Mouse (Mus musculus) left cerebral cortex, postnatal 25 days (tissue): ENCODE measurements around the gene Ddc. TPM values are rescaled to one million over a fixed set of nuclear protein-coding genes. Genes with fewer than 3 reads are reported as not detected.

Experiments used
- DNase-seq, 2 experiments: peaks; one replicate each; pipeline ENCODE4 v3.0.0; 2022; ENCODE audit warnings: low spot score in 2 of 2, mixed read lengths in 1 of 2
- intact Hi-C: fragments of 180-260 bp; cut with DNase I; formaldehyde crosslinking; loops from one replicate; pipeline ENCODE4 v1.15.1; 2025
- total RNA-seq, 2 experiments: library from RNA; stranded (reverse); gene quantifications; 2 replicates each; pipeline ENCODE4 v1.2.3; 2021

Gene Ddc
- total RNA-seq, 2 experiments from 2014 or later: 5.4 to 7.0 TPM

DNA sequence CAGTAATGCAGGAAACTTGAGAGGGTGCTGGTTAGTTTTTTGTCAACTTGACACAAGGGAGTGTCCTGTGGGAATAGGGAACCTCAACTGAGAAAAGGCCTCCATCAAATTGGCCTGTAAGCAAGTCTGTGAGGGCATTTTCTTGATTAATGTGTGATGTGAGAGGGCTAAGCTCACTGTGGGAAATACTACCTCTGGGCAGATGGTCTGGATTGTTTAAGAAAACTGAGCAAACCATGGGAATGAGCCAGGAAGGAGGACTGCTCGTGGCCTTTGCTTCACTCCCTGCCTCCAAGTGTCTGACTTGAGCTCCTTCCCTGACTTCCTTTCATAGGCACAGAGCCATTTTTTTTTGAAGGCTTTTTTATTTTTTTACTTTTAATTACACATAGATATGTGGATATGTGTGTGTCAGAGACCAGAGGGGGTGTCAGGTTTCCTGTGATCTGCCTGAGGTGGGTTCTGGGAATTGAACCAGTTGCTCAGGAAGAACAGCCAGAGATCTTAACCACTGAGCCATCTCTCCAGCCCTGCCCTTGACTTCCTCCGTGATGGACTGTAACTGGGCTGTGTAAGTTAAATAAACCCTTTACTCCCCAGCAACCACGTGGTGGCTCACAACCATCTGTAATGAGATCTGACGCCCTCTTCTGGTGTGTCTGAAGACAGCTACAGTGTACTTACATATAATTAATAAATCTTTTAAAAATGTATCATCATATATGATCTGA lies 44.0 kb downstream of the Ddc start:
- no peak for DNase-seq
- intact Hi-C loops: no loop called here

DNA sequence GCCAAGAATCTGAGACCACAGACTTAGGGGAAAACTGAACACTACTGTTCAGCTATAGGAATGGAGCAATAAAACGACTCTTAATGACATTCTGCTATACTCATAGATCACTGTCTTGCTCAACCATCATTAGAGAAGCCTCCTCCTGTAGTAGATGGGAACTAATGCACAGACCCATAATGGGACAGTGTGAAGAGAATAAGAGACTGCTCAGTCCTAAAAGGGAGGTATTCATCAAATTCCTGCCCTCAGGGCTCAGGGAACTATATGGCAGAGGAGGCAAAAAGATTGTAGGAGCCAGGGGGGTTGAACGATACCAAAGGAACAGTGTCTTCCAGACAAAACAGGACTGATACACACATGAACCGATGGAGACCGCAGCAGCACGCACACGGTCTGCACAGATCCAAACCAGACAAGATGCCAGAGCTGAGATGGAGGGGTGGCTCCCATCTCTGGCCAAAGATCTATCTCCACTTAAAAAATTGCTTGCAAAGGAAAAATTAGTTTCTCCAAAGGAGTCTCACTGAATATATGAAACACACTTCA lies 45.9 kb downstream of the Ddc start:
- intact Hi-C loops: no loop called here

DNA sequence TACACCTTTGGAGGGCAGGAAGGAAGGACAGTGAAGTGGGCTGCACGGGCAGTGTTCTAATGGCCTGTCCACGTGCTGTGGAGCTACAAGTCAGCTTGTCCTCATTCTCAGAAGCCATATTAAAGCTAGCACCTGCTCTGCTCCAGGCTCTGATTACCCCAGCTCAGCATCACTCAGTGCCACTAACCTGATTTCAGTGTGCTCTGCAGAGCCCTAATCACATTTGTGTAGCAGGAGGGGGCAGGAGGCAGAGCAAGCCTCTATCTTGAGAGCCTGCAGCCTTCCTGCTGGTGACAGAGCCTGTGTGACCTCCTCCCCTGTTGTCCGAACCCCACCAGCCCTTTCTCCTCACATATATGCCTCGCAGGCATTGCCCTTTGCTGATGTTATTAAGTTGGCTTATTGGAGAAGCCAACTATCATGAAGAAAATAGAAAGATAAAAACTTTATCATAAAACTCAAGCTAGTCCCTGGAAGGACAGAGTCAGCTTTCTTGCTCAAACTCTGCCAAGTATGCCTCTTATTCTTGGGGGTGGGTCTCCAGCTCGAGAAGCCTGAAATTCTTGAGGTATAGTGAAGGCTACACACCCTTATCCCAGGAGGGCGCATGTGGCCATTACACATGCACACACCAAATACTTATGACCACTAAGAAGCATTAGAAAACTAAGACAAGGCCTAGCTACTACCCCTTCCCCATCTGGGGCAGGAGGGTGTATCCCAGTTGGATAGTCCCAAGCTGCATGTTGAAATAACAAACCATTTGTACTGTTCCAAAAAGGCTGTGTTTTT lies 47.3 kb downstream of the Ddc start:
- intact Hi-C loops: no loop called here
- DNase-seq: no peak

More for the DNA sequence above, 45.9 kb downstream of the Ddc start:
- no peak for DNase-seq

DNA sequence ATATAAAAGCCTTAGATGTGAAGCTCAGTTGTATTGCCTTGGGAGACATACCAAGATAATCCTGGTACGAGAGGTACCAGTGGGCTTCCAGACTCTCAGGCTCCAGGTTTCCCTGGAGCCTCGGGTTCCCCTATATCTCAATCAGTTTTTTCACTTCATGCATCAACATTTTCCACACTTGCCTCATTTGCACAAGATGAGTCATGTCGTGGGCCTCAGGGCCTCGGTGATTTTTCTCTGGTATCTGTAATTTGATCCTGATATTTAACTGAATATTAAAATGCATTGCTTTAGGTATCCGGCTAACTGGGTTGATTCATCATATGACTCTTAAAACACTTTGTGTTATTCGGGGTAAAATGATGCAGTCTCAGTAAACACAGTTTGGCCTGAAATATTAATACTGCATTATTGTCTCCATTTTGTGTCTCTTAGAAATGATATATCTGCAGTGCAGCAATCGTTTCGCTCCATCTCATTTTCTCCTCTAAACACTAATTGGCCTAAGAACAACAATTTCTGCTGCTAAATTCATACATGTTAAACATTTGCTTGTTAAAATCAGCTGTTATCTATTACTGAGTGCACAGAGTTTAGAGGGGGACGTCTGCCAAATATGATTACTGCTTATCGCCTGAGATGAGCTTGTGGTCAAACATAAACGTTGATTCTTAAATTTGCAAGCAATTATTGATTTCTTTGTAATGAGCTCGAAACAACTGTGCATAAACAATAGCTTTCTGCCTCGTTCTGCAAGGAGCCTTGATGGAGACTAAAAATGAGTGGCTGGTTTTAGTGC lies 48.2 kb downstream of the Ddc start:
- no peak for DNase-seq

DNA sequence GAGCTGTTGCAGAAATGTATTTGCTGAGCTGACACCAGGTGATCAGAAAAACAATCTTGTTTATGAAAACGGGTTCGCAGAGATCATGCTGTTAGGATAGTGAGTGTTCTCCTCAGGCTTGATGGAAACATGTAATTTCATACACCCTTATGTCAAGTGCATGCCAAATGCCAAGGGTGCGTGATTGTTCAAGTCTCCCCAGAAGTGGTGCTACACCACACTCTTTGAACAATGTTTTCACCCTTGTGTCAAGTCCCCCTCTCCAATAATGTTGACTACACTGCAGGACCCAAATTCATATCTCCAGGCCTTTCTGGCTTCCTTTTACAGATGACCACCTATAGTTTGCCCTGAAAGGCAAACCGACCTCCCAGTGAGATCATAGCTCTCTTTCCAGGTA lies 49.5 kb downstream of the Ddc start:
- DNase-seq: no peak
- intact Hi-C loops: no loop called here

More for the DNA sequence above, 48.2 kb downstream of the Ddc start:
- intact Hi-C loops: no loop called here

DNA sequence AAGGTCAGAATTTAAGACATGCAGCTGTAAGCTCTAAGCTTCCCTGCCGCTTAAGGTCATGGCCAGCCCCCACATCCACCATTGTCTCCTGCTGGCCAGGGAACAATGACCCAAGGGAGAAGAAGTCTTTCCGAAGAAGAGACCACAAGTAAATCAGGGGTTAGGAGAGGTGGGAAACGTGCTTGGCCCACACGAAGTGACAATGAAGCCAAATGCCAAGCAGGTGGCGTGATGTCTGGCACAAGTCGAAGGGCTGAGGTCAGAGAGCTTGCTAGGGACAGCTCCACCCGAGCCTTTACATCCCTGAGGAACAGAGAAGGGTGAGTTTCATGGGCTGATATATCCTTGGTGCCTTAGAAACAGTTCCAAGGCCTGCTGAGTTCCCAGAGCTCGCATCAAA lies 52.9 kb downstream of the Ddc start:
- DNase-seq: no peak
- intact Hi-C loops: no loop called here

DNA sequence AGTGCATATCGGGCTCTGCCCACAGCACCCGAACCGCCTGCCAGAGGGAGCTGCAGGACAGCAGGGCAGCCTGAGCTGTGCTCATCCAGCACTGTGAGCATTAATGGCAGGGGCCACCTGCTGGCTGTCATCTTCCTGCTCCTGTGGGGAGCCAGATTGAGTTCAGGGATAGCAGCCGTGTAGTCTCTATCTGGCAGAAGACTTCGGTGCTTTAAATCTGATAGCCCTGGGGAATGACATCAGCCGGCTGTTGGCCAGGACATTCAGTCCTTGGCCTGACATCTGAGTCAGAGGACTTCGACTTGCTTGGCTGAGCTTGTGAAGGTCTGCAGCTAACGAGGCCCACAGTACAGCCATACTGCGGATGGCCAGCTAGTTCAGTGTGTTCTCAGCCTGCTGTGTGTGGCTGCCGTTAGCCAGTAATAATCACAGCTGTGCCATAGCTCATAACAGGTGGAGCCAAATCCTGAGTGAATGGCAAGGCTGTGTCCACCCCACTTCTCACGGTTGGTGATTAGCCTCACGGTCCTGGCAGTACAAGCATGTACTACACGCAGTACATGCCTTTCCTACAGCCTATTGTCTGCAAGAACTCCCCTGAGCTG lies 53.5 kb downstream of the Ddc start:
- peak; percentile 8 to 20 for DNase-seq
- intact Hi-C loops: no loop called here

DNA sequence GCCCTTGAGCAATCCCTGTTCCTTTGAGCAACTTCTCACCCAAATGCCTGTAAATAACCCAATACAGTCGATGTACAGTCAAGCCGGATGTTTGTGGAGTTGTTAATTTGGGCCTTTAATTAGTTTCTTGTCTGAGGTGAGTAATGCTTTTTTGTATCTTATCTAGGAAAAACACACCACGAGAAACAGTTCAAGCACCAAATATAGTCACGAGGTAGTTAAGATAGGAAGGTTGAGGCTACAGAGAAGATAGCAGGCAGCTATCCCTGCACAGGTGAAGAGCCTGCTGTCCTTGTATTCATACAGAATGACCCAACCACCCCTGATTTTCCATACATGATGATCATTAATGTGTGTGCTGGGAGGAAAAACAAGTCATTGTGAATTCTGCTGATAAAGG lies 56.4 kb downstream of the Ddc start:
- no peak for DNase-seq
- intact Hi-C loops: no loop called here

DNA sequence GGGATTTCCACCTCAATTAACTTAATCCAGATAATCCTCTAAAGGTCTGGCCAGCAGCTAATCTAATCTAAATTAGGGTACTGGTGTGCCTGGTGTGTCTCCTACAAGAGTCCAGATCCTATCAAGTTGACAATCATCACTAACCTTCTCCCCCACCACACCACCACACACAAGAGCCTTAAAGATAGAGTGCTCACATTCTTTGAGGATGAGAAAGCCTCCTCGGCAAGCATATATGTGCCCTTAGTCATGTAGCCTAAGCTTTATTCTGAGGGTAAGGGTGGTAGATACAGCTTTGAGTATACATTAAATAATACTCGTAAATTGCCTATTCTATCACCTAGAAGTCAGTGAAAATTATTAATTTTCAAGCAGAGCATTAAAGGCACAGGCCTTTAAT lies 57.2 kb downstream of the Ddc start:
- intact Hi-C loops: no loop called here
- DNase-seq: no peak

DNA sequence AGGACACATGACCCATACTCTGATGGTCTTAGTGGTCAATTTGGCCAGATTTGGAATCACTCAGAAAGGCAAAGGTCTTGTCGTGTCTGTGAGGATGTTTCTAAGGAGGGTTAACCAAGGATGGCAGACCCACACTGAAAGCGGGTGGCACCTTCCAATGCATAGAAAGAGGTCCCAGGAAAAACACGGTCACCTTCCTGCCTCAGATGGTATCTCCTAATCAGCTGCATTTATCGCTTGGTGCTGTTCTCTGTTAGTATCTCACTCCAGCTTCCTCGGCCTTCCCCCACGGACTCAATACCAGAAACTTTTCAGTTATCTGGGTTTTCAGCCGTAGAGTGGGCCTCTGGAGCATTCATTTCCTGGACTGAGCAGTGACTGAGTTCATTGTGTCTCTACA lies 58.1 kb downstream of the Ddc start:
- intact Hi-C loops: no loop called here
- no peak for DNase-seq

DNA sequence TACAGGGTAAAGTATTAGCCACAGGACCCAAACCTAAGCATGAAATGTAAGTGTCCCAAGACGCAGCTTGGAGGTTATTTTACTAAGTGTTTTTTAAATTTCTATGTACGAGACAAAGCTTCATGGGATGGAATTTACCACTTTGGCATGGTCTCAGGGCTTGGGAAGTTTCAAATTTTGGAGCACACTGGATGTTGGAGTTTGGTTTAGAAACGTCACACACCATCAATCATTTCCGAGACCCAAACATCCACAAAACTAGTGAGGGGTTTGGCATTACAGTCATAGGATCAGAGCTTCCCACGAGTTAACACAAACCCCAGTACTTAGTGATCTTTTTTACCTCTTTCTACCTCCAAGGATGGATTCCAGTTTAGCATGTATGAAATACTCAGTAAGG lies 60.6 kb downstream of the Ddc start:
- intact Hi-C loops: no loop called here

DNA sequence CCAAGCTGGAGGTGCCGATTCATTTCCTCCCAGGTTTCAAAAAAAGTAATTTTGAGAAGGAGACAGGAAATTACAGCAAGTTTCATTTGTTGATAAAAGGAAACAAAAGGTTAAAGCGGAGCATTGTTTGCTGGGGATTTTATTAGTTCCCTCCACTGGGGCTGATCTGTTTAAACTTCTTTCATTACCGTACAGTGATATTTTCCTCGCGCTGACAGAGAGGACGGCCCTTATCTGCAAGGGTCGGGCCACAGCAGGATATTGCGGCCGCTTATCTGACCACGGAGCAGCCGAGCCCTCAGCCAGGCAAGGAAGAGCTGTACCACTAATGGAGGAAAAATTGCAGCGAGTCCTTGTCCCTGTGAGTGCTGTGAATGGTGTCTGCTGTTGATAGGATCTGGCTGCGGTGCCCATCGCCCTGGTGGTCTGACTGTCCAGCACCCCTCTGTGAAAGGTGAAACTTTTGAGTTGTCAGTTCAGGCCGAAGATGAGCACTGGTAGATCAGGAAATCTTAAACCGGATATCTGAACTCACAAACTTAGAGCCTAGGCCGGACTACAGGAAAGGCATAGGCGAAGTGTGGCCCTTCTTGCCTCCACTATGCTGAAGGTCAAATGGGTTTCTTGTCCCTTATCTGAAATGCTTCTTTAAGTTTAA lies 61.1 kb downstream of the Ddc start:
- DNase-seq: no peak
- intact Hi-C loops: no loop called here

More for the DNA sequence above, 60.6 kb downstream of the Ddc start:
- DNase-seq: no peak

DNA sequence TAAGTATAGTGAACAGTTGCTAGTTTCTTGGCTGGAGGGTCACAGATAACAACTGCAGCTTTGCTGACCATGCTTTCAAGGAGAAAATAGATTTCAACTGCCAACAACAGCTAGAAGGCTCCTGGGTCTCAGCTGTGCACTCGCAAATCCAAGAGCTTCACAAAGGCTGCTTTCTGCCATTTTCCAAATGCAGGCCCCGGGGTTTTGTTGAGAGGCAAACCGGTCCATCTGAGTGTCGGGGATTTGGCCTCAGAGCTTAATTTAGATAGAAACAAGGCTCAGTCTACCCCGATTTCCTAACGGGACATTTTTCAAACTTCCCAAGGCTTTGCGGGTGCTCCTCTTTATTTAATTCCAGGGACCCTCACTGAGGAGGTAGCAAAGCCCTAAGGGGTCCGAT lies 61.7 kb downstream of the Ddc start:
- DNase-seq: no peak
- intact Hi-C loops: no loop called here

DNA sequence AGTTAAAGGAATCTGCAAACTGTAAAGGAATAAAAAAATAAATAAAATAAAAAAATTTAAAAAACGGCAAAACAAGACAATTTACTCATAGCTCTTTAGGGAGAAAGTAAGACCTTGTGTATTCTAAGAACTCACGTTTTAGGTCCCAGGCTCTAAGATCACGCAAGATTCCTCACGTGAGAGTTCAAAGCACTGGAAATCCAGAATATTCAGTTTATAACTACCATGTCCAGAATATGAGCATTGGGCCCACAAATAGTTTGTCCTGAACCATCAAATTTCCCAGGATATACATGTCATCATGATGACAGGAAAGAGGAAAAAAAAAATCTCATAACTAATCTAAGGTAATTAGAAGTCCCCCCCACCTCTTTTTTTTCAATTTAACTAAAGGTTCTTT lies 62.2 kb downstream of the Ddc start:
- DNase-seq: no peak
- intact Hi-C loops: no loop called here

DNA sequence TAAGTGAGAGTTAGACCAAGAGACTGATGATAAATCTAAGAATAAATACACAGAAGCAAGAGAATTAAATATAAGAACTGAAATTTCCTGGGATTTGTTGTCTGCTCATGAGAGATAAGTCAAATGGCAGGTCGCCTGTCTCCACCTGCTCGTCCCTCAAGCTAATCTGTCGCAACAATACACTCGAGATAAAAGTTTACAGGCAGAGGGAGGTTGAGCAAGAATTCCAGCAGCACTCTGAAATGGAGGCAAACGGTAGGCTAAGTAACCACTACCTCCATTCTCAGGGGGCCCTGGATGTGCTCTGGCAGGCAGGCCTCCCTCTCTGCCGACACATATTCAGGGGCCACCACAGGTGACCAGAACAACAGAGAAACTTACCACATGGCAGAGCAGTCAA lies 62.6 kb downstream of the Ddc start:
- intact Hi-C loops: no loop called here
- no peak for DNase-seq

DNA sequence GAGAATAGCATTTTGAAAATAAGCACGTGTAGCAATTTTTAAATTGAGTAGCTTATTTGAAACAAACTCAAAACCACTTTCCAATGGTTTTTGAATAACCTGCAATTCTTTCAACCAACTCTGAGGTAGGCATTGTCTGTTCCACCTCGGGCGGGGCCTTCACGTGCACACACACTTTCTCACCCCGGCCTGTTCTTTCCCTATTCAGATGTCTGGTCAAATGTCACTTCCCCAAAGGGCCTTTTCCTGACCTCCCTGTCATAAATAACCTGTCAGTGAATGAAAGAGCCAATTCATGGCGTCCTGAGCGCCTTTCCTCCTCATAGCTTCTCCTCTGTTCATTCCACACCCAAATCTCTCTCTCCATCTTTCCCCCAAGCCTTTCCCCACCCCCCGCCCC lies 64.8 kb downstream of the Ddc start:
- no peak for DNase-seq
- intact Hi-C loops: no loop called here

DNA sequence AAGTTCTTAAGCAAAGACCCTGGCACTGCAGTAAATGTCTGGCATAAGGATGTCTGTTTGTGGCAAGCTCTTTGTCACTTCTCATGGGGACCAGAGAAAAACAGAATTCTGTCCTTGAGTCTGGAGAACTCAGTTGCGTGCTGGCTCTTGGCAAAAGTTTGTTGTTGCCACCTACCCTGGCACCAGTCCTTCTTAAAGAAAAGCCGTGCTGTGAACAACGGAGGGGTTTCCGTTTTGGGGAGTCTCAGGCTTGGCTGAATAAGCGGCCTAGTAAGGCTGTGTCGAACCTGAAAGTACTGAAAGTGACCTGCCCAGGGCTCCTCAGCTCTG lies 65.2 kb downstream of the Ddc start:
- intact Hi-C loops: no loop called here
- DNase-seq: no peak

DNA sequence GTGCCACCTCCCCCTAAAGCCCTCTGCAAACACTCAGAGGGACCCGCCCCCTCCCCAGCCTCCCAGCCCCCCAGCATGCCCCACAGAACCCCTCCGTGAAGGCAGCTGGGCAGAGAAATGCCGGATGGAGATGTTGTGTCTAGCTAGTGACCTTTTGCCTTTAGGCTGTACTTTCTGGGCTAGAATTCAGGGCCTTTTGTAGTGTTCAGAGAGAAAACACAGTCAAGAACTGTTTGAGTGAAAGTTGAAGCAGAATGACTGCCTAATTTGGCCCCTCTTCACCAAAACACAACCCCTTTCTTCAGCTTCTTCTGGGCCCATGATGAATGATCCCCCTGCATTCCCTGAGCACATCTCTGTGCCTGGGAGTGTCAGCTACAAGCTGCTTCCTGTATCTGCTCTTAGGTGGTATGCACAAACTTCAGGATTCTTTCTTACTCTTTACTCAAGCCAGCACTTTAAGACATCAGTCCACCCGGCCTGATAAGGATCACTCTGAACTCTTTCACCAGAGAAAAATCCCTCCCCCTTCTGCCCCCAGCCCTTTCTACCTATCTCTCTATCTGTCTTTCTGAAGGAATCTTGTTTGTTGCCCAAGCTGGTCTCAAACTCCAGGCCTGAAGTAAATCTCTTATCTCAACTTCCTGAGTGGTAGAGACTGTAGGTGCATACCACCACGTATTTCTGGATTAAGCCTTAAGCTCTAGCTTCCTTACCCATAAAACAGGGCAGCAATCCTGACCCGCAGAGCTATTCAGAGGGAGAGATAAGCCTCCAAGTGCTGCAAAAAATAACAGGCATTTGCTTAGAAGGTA lies 65.8 kb downstream of the Ddc start:
- DNase-seq: no peak
- intact Hi-C loops: no loop called here

DNA sequence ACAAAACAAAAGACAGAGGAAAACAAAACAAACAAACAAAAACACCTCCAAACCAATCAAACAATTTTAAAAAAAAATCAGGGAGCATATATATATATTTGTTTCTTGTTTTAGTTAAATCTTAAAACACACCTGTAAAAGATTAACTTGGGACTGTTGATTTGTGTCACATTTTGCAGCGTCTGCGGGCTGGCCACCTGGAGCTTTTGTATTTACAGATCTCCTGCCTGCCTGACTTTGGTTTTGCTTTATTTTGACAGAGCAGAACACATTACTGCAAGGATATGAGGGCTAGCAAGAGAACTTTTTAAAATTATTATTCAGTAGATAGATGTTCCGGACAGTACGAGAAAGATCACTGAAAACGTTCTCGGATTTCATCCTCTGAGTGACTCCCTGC lies 66.4 kb downstream of the Ddc start:
- intact Hi-C loops: no loop called here
- no peak for DNase-seq
